In the genomic region with DNA sequence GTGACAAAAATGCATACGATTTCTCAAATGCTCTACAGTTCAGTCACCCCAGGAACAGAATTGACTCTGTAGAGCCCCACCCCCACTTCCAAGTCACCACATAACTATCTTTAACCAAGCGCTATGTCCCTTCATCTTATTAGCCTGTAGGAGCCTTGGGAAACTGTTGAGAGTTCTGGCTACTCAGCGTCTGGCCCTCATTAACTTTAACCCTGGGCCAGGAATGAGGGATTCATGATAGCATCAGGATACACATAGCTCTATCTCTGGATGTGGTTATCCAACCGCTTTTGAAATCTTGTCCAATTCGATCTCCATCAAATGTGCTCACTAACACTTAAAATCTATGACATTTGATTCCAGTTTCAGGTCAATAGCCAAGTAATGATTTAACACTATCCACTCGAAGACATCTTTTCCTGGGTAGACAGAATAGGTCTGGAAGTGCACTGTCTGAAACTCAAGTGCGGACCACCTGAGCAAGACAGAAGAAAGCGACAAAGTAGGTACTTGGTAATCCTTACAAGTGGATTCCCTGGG, we compare ENCODE assay signal across 8 mouse cellular contexts. TPM values are rescaled to one million over a fixed set of nuclear protein-coding genes. Genes with fewer than 3 reads are reported as not detected.
A peak's percentile ranks its signal among the peaks of the same experiment; 100 is the strongest.
DNase-seq lines count a peak whose midpoint lies in the region; ATAC-seq and TF ChIP-seq lines count a peak whose summit lies in the region.

No protein-coding gene starts in this region.

- 0 out of 2 replicates have a peak, but pooled peaks cover 6% of the 10 kb centered on the region for H3K27me3 ChIP-seq in heart, embryonic 13.5 days (replicated peaks)
- peaks cover 7% of the 10 kb centered on the region for H3K27me3 ChIP-seq in heart, postnatal 0 days (ENCODE audit: control insufficient read depth, insufficient read depth, low read length)
- H3K27me3 ChIP-seq in midbrain, embryonic 11.5 days (ENCODE audit: control insufficient read depth, insufficient read depth, low read length) = peaks cover 12% of the 10 kb centered on the region

- H3K9ac ChIP-seq in heart, embryonic 13.5 days = peak overlapping the region; percentile 88
- peak overlapping the region; percentile 77; the same call in 1 of the 2 replicates for H3K9ac ChIP-seq in heart, postnatal 0 days (replicated peaks; ENCODE audit: low read depth, low read length)
- no peak overlapping the region for H3K9ac ChIP-seq in midbrain, embryonic 11.5 days (ENCODE audit: low read length)

- TF ChIP-seq CTCF in heart, postnatal 0 days (IDR thresholded peaks at IDR 0.05; ENCODE audit: low read depth) = no peak

- peak overlapping the region; percentile 86 for H3K4me2 ChIP-seq in heart, embryonic 13.5 days
- H3K4me2 ChIP-seq in heart, postnatal 0 days (ENCODE audit: low read depth, low read length) = peak overlapping the region; percentile 99
- peak overlapping the region; percentile 91 for H3K4me2 ChIP-seq in midbrain, embryonic 11.5 days

- no peaks in the 10 kb centered on the region for H3K36me3 ChIP-seq in heart, embryonic 13.5 days
- no peaks in the 10 kb centered on the region for H3K36me3 ChIP-seq in heart, postnatal 0 days (replicated peaks; ENCODE audit: control insufficient read depth, insufficient read depth, low read length)
- no peaks in the 10 kb centered on the region for H3K36me3 ChIP-seq in midbrain, embryonic 11.5 days (ENCODE audit: control insufficient read depth, insufficient read depth, low read length)

- H3K9me3 ChIP-seq in heart, embryonic 13.5 days = no peaks in the 10 kb centered on the region
- no peaks in the 10 kb centered on the region for H3K9me3 ChIP-seq in heart, postnatal 0 days (replicated peaks; ENCODE audit: control insufficient read depth, low read length)
- H3K9me3 ChIP-seq in midbrain, embryonic 11.5 days (ENCODE audit: control insufficient read depth, low read length) = no peaks in the 10 kb centered on the region

- H3K4me3 ChIP-seq in heart, embryonic 13.5 days = peak overlapping the region; percentile 79
- peak overlapping the region; percentile 89 for H3K4me3 ChIP-seq in heart, postnatal 0 days (ENCODE audit: low read depth, low read length)
- peak overlapping the region; percentile 74 for H3K4me3 ChIP-seq in midbrain, embryonic 11.5 days (ENCODE audit: low read depth, low read length)

- peaks cover 54% of the 10 kb centered on the region for H3K4me1 ChIP-seq in heart, embryonic 13.5 days
- H3K4me1 ChIP-seq in heart, postnatal 0 days (ENCODE audit: control insufficient read depth, insufficient read depth) = peaks cover 10% of the 10 kb centered on the region; the same call in 1 of the 2 replicates
- peaks cover 4% of the 10 kb centered on the region for H3K4me1 ChIP-seq in midbrain, embryonic 11.5 days (ENCODE audit: control insufficient read depth, insufficient read depth, low read length)

- no peak overlapping the region for H3K27ac ChIP-seq in heart, embryonic 13.5 days (replicated peaks)
- H3K27ac ChIP-seq in heart, postnatal 0 days (ENCODE audit: low read depth) = no peak overlapping the region
- H3K27ac ChIP-seq in midbrain, embryonic 11.5 days (ENCODE audit: low read depth, low read length) = no peak overlapping the region

- no peak for TF ChIP-seq EP300 in heart, postnatal 0 days (IDR thresholded peaks at IDR 0.05; ENCODE audit: low read depth)

- no peak for DNase-seq in heart, adult 8-10 months (ENCODE audit: low spot score)
- peak; percentile 2 for DNase-seq in ZHBTc4 (ENCODE audit: low read depth, low spot score)
- DNase-seq in heart, postnatal 0 days (ENCODE audit: low spot score) = no peak
- peak; percentile 84 for DNase-seq in midbrain, embryonic 11.5 days (ENCODE audit: low spot score, missing footprints)
- no peak for DNase-seq in urinary bladder, postnatal 10 days (ENCODE audit: low spot score)
- no peak for DNase-seq in urinary bladder, postnatal 4 days (ENCODE audit: low spot score in 2 of 2)
- DNase-seq in spleen, postnatal 36 days (ENCODE audit: low spot score in 2 of 2) = no peak

- WGBS in heart, embryonic 13.5 days = 39% methylated on average over 8 of the region's 8 CpGs
- 58% methylated on average over 8 of the region's 8 CpGs for WGBS in heart, postnatal 0 days
- WGBS in midbrain, embryonic 11.5 days = 52% methylated on average over 8 of the region's 8 CpGs

- no peak for ATAC-seq in heart, embryonic 13.5 days (ENCODE audit: extremely low read depth, insufficient number of reproducible peaks, low FRiP score, low TSS enrichment)
- no peak for ATAC-seq in heart, postnatal 0 days (ENCODE audit: insufficient read depth, low read depth)
- no peak for ATAC-seq in midbrain, embryonic 11.5 days (ENCODE audit: low FRiP score)

RNA-seq across cellular contexts. Expression of gene Slco3a1, which starts 1.4 kb away (rescaled TPM):
- polyA plus RNA-seq in heart, embryonic 13.5 days (2015; fragmentation: Nextera tagmentation; extraction: Ambion mirVana) = 19.5 and 22.5 TPM in 2 replicates
- total RNA-seq in heart, adult 8-10 months (2022) = 100 to 1,000 TPM; 120 to 156 (median 130) TPM
- total RNA-seq in heart, postnatal 0 days (2014; rRNA removed; ENCODE audit: low replicate concordance) = 19.3 and 24.8 TPM in 2 replicates
- polyA plus RNA-seq in heart, postnatal 0 days (2015; fragmentation: Nextera tagmentation; extraction: Ambion mirVana) = 10.2 and 10.5 TPM in 2 replicates
- polyA plus RNA-seq in midbrain, embryonic 11.5 days (2014; fragmentation: Nextera tagmentation; extraction: Ambion mirVana) = 7.8 and 8.4 TPM in 2 replicates

Comparison
In these comparisons a context has a peak if more than half of its experiments do, and no peak if none do; other contexts are left out.
1. DNase-seq: peak in ZHBTc4 (single experiment) and midbrain, embryonic 11.5 days (single experiment); none in heart, adult 8-10 months (single experiment), heart, postnatal 0 days (single experiment), urinary bladder, postnatal 10 days (single experiment), urinary bladder, postnatal 4 days (0 of 2) and spleen, postnatal 36 days (0 of 2).
2. Peak in every context shown above with its lines, with median percentiles within 50 percentile points of each other: H3K4me2 ChIP-seq and H3K4me3 ChIP-seq.